Mouse (Mus musculus) subcutaneous adipose tissue, adult 2 months (tissue): ENCODE measurements around the gene Fcrls. TPM values are rescaled to one million over a fixed set of nuclear protein-coding genes. Genes with fewer than 3 reads are reported as not detected.

Experiments used
- polyA plus RNA-seq: library from polyadenylated mRNA; depleted of rRNA; stranded (reverse); fragments of >200 nt; gene quantifications from 2 replicates; pipeline ENCODE4 v1.2.3, GENCODE M21; 2012; ENCODE audit warnings: low replicate concordance; rRNA removed

Fcrls gene
- polyA plus RNA-seq: 14.1 and 35.2 TPM in 2 replicates

GRCm38 (mm10) chr3:87263436-87263835, at the start of gene Fcrls:
TSS of gene Fcrls (minus strand) at chr3:87263738.

Other genes with a start within 250 kb of the Fcrls start
- gene Kirrel, start 89.0 kb downstream of the Fcrls start, polyA plus RNA-seq: 23.7 and 40.8 TPM in 2 replicates
- 0.56 and 0.89 TPM in 2 replicates for gene Cd5l, start 94.1 kb upstream of the Fcrls start, polyA plus RNA-seq
- 0.39 and 0.51 TPM in 2 replicates for gene Fcrl1, start 112.6 kb upstream of the Fcrls start, polyA plus RNA-seq
- 0.08 TPM in 1 of 2 replicates, not detected in the other for gene Fcrl5, start 172.0 kb upstream of the Fcrls start, polyA plus RNA-seq